Mouse (Mus musculus): ENCODE data around the gene Zc3h12a. TPM values are rescaled to one million over a fixed set of nuclear protein-coding genes. Genes with fewer than 3 reads are reported as not detected.

The Zc3h12a gene
- total and polyA plus RNA-seq, 3 experiments, result 0.92 to 3.3 TPM; not detected in 1

GRCm38 (mm10) chr4:125138321-125138720, 10.7 kb upstream of the Zc3h12a start:
- H3K9ac ChIP-seq (ENCODE audit: control insufficient read depth, low read depth, low read length, poor library complexity, severe bottlenecking), result no peak overlapping the region
- no peaks in the 10 kb centered on the region for H3K36me3 ChIP-seq (ENCODE audit: control insufficient read depth in 1 of 2, insufficient read depth in 2 of 2, low read length in 2 of 2)
- H3K27ac ChIP-seq (ENCODE audit: control insufficient read depth, low read depth, low read length), result no peak overlapping the region
- H3K4me1 ChIP-seq (ENCODE audit: control insufficient read depth in 1 of 2, insufficient read depth in 2 of 2, low read length in 2 of 2), result no peaks in the 10 kb centered on the region
- no peaks in the 10 kb centered on the region for H3K9me3 ChIP-seq (replicated peaks; ENCODE audit: insufficient read depth, low read length)
- no peaks in the 10 kb centered on the region for H3K27me3 ChIP-seq (ENCODE audit: control insufficient read depth in 1 of 2, insufficient read depth in 2 of 2, low read length in 2 of 2)
- no peak overlapping the region for H3K4me3 ChIP-seq (ENCODE audit: control insufficient read depth in 1 of 2, insufficient read depth in 1 of 2, low read depth in 2 of 2, low read length in 2 of 2)
- H3K79me2 ChIP-seq (ENCODE audit: control insufficient read depth, insufficient read depth, low read length, poor library complexity), result no peaks in the 10 kb centered on the region
- no peak for DNase-seq (ENCODE audit: low read depth, low spot score)
- TF ChIP-seq HCFC1 (IDR thresholded peaks at IDR 0.05; ENCODE audit: low read depth, low read length) (no peak), ZMIZ1 (IDR thresholded peaks at IDR 0.05; ENCODE audit: low read depth, low read length) (no peak), KAT2A (conservative IDR thresholded peaks at IDR 0.05; ENCODE audit: low read depth, low read length) (no peak), BHLHE40 (IDR thresholded peaks at IDR 0.05; ENCODE audit: borderline replicate concordance, low read depth, low read length) (no peak), JUND (IDR thresholded peaks at IDR 0.05; ENCODE audit: low read depth, low read length) (no peak), EP300 (IDR thresholded peaks at IDR 0.05; ENCODE audit: low read depth in 1 of 2, low read length in 2 of 2) (no peak), ZNF384 (IDR thresholded peaks at IDR 0.05; ENCODE audit: low read depth, low read length) (no peak), POLR2AphosphoS2 (IDR thresholded peaks at IDR 0.05; ENCODE audit: low read length) (no peak)

- Histone ChIP-seq H3K27ac (ENCODE audit: control insufficient read depth, low read depth, low read length) (no peak overlapping the region), H3K9ac (ENCODE audit: control insufficient read depth, low read depth, low read length, poor library complexity, severe bottlenecking) (no peak overlapping the region)
These were observed 8.8 kb upstream of the Zc3h12a start for GRCm38 (mm10) chr4:125136303-125136888.

GRCm38 (mm10) chr4:125135076-125135855, 7.6 kb upstream of the Zc3h12a start:
- Histone ChIP-seq H3K27me3 (ENCODE audit: control insufficient read depth in 1 of 2, insufficient read depth in 2 of 2, low read length in 2 of 2) (no peaks in the 10 kb centered on the region), H3K4me3 (ENCODE audit: control insufficient read depth in 1 of 2, insufficient read depth in 1 of 2, low read depth in 2 of 2, low read length in 2 of 2) (no peak overlapping the region), H3K4me1 (ENCODE audit: control insufficient read depth in 1 of 2, insufficient read depth in 2 of 2, low read length in 2 of 2) (peaks cover 0 to 5% of the 10 kb centered on the region in 2 experiments; a peak in 2 of 4 replicates), H3K36me3 (ENCODE audit: control insufficient read depth in 1 of 2, insufficient read depth in 2 of 2, low read length in 2 of 2) (peaks cover 0 to 2% of the 10 kb centered on the region in 2 experiments; a peak in 1 of 4 replicates), H3K27ac (ENCODE audit: control insufficient read depth, low read depth, low read length) (no peak overlapping the region), H3K9me3 (replicated peaks; ENCODE audit: insufficient read depth, low read length) (no peaks in the 10 kb centered on the region), H3K79me2 (ENCODE audit: control insufficient read depth, insufficient read depth, low read length, poor library complexity) (no peaks in the 10 kb centered on the region), H3K9ac (ENCODE audit: control insufficient read depth, low read depth, low read length, poor library complexity, severe bottlenecking) (no peak overlapping the region)
- DNase-seq (ENCODE audit: low read depth, low spot score), result no peak
- TF ChIP-seq ETS1 (IDR thresholded peaks at IDR 0.05; ENCODE audit: low read depth, low read length) (no peak), JUND (IDR thresholded peaks at IDR 0.05; ENCODE audit: low read depth, low read length) (no peak), E2F4 (IDR thresholded peaks at IDR 0.05; ENCODE audit: borderline replicate concordance, low read depth, low read length) (no peak), SIN3A (IDR thresholded peaks at IDR 0.05; ENCODE audit: low read length) (no peak), ZKSCAN1 (IDR thresholded peaks at IDR 0.05; ENCODE audit: low read depth, low read length) (no peak), RCOR1 (IDR thresholded peaks at IDR 0.05; ENCODE audit: low read depth, low read length) (no peak), USF2 (IDR thresholded peaks at IDR 0.05; ENCODE audit: borderline replicate concordance in 1 of 2, insufficient read depth in 1 of 2, low read depth in 1 of 2, low read length in 2 of 2) (no peak)

More at GRCm38 (mm10) chr4:125136303-125136888, 8.8 kb upstream of the Zc3h12a start:
- no peak overlapping the region for H3K4me3 ChIP-seq (ENCODE audit: control insufficient read depth in 1 of 2, insufficient read depth in 1 of 2, low read depth in 2 of 2, low read length in 2 of 2)
- no peak for TF ChIP-seq ZMIZ1 (IDR thresholded peaks at IDR 0.05; ENCODE audit: low read depth, low read length)
- no peak for TF ChIP-seq ZNF384 (IDR thresholded peaks at IDR 0.05; ENCODE audit: low read depth, low read length)
- TF ChIP-seq MAX (IDR thresholded peaks at IDR 0.05; ENCODE audit: low read length), result no peak
- no peaks in the 10 kb centered on the region for H3K27me3 ChIP-seq (ENCODE audit: control insufficient read depth in 1 of 2, insufficient read depth in 2 of 2, low read length in 2 of 2)
- peaks cover 0 to 2% of the 10 kb centered on the region in 2 experiments; a peak in 1 of 4 replicates for H3K36me3 ChIP-seq (ENCODE audit: control insufficient read depth in 1 of 2, insufficient read depth in 2 of 2, low read length in 2 of 2)
- DNase-seq (ENCODE audit: low read depth, low spot score), result no peak
- no peaks in the 10 kb centered on the region for H3K9me3 ChIP-seq (replicated peaks; ENCODE audit: insufficient read depth, low read length)
- H3K79me2 ChIP-seq (ENCODE audit: control insufficient read depth, insufficient read depth, low read length, poor library complexity), result no peaks in the 10 kb centered on the region
- peaks cover 0 to 5% of the 10 kb centered on the region in 2 experiments; a peak in 2 of 4 replicates for H3K4me1 ChIP-seq (ENCODE audit: control insufficient read depth in 1 of 2, insufficient read depth in 2 of 2, low read length in 2 of 2)
